Mouse (Mus musculus) monocyte, adult 2 months (primary cell): ENCODE results near the gene Gramd2.

Experiments used
- DNase-seq, 2 experiments: peaks; one replicate each; pipeline ENCODE4 v3.0.0; 2022; ENCODE audit warnings: low spot score in 2 of 2, low read depth in 1 of 2

Gene Gramd2

DNA sequence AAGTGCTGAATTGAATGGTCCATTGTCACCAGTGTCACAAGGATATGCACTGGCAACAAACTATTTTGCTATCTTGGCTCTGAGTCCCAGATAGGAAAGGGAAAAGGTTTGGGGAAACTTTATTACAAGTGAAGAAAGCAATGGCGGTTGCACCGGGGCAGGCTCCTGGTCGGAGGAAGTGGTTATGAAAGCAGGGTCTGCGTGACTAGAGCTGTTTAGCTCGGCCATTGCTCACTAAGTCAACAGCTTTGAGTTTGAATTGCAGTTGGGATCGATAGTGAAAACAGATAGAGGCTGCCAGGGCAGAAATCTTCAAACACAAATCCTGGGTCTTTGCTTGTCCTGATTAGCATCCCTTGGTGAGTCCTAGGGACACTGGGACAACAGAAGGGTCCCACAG is 12.0 kb upstream of the Gramd2 start:
- no peak for DNase-seq

DNA sequence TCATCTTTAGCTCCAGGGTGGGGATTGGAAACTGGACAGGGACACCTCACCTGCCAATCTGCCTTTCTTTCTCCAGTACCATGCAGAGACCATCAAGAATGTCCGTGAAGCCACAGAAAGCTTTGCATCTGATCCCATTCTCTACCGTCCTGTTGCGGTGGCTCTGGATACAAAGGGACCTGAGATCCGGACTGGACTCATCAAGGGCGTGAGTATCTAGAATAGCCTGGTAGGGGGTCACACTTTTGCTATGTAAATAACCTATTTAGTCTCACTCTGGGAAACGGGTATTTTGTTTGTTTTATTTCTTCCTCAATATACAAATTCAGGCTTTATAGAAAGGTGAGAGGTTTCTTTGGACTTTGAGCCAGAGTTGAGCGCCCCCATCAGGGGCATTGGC is 11.5 kb upstream of the Gramd2 start:
- DNase-seq = no peak

- no peak for DNase-seq
Observed at GRCm38 (mm10) chr9:59669172-59669571, 10.8 kb upstream of the Gramd2 start.

DNA sequence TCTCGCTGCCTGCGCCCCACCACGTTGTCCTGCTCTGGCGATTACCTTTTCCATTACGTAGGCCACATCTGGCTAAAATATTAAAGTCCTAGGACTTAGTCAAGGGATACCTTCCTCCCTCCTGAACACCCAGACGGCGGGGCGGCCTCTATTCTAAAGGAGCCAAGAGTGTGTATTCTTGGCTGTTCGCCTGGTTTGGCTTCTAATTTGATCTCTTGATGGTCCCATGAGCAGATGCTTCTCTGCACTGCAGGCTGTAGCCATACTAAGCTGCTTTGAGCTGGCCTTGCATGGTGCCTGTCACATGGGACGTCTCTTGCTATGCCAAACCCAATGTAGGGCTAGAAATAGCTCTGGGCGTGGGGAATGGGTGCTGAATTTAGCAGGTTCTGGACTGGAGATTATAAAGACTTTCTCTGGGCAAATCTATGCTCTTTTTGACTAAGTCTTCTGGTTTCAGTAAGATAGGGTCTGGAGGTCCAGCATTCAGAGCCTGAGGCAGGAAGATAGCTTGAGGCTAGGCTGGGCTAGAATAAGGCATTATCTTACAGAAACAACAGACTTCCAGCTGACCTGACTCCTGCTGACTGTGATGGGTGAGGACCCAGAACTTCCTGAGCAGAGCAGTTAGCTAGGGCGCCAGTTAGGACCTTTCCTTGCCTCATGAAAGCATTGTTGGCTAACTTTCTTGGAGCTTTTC is 7.6 kb upstream of the Gramd2 start:
- DNase-seq = no peak

GRCm38 (mm10) chr9:59673427-59673826 is 6.5 kb upstream of the Gramd2 start:
- DNase-seq = no peak

GRCm38 (mm10) chr9:59675598-59675997 is 4.3 kb upstream of the Gramd2 start:
- DNase-seq = no peak

- DNase-seq = no peak
Observed at GRCm38 (mm10) chr9:59678313-59678712, 1.6 kb upstream of the Gramd2 start.

DNA sequence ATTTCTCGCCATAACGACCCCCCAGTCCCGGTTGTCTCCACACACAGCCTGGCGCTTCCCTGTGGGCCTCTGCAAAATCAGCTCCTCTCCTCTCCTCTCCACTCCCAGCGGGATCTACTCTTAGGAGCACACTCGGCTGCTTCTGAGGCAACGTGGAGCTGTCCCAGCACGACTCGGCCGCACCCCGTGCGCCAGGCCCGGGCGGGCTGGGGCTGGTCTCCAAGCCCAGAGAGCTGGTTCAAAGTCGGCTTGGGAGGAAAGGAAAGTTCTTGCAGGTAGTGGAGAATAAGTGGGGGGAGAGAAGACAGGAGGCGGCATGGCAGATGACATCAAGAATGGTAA is 561 bp downstream of the Gramd2 start:
- no peak for DNase-seq

DNA sequence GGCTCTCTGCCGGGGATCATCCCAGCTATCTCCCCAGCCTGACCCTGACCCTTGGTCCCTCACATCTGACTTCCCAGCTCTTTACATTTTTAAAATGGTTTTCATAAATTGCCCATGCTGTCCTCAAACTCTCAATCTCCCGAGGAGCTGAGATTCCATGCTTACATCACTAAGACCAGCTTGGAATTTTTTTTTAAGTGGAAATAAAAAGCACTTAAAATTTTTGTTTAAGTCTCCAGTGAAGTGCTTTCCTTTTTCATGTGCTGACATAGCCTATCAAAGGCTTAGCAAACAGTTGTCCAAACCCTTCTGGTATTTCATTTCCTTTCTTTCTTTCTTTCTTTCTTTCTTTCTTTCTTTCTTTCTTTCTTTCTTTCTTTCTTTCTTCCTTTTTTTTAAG is 4.1 kb downstream of the Gramd2 start:
- DNase-seq = no peak

DNA sequence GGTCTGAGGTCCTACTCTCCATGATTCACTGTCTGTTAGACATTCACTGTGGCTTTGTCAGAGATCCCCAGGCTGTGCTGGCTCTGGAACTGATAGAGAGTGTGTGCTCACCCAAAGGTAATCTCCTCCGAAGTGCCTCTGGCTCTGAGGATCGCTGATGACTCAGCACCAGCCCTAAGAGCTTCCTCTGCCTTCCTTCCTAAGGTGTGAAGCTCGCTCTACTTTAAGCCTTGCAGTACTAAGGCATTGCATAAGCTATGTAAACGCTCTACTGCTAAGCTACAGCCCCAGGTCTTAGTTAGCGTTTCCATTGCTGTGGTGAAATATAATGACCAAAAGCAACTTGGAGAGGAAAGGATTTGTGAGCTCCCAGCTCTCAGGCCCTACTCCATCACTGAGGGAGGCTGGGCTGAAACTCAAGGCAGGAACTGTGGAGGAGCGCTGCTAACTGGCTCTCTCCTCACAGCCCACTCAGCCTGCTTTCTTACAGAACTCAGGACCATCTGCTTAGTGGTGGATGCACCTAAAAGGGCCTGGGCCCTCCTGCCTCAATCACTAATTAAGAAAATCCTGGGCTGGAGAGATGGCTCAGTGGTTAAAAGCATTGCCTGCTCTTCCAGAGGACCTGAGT is 7.6 kb downstream of the Gramd2 start:
- no peak for DNase-seq

DNA sequence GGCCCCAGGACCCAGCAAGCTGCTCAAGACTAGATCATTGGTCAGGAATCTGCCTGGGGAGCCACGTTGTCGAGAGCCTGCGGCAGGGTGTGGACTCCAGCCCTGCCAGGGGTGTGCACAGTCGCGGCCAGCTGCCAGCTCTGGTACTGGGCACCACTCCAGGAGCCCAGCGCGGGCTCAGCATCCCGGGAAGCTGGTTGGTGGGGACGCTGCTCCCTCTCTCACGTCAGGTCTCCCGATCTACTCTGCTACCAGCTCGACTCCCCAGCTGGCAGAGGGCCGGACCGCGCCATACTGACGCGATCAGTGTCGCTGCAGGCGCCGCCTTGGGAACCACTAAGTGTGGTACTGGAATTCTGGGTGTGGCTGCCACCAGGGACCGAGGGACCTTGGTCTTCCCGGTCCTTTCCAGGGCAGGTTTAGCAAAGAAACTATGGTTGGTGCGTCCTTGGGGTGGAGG is 11.7 kb downstream of the Gramd2 start:
- no peak for DNase-seq

DNA sequence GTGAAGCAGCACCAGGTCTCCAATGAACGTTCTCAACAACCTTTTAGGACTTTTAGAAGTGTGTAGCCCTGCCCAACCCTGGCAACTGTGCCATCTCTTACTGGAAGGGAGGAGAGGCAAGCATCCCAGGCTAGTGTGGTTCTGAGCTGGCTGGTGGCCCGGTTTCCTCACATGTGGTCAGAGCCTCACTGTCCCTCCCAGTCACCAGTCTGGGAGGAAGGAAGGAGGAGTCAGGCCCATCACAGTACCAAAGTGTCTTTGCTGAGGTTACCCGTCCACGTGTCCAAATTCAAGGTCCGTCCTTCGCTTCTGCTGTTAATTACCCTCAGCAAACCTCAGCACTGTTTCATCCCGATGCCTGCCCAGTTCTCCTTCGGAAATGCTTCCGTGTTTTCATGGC is 12.2 kb downstream of the Gramd2 start:
- no peak for DNase-seq

- DNase-seq = no peak
Observed at GRCm38 (mm10) chr9:59694571-59695450, 14.9 kb downstream of the Gramd2 start.

GRCm38 (mm10) chr9:59695451-59695813 is 15.5 kb downstream of the Gramd2 start:
- DNase-seq = no peak

- no peak for DNase-seq
Observed at GRCm38 (mm10) chr9:59696381-59696780, 16.4 kb downstream of the Gramd2 start.

GRCm38 (mm10) chr9:59701094-59701493 is 21.1 kb downstream of the Gramd2 start:
- no peak for DNase-seq

DNA sequence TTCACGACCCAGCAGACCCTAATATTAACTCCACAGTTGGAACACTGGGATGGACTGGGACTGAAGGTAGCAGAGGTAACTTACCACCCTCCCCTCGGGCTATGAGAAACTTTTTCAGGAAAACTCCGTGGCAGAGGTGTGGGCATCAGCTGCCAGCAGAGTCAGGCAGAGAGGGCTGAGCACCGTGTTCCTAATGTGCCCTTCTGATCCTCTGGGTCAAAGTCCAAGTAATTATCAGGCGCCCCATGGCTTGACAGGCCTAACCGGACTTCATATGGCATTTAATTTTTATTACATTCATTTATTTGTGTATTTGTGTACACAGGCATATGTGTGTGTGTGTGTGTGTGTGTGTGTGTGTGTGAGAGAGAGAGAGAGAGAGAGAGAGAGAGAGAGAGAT is 23.2 kb downstream of the Gramd2 start:
- no peak for DNase-seq

DNA sequence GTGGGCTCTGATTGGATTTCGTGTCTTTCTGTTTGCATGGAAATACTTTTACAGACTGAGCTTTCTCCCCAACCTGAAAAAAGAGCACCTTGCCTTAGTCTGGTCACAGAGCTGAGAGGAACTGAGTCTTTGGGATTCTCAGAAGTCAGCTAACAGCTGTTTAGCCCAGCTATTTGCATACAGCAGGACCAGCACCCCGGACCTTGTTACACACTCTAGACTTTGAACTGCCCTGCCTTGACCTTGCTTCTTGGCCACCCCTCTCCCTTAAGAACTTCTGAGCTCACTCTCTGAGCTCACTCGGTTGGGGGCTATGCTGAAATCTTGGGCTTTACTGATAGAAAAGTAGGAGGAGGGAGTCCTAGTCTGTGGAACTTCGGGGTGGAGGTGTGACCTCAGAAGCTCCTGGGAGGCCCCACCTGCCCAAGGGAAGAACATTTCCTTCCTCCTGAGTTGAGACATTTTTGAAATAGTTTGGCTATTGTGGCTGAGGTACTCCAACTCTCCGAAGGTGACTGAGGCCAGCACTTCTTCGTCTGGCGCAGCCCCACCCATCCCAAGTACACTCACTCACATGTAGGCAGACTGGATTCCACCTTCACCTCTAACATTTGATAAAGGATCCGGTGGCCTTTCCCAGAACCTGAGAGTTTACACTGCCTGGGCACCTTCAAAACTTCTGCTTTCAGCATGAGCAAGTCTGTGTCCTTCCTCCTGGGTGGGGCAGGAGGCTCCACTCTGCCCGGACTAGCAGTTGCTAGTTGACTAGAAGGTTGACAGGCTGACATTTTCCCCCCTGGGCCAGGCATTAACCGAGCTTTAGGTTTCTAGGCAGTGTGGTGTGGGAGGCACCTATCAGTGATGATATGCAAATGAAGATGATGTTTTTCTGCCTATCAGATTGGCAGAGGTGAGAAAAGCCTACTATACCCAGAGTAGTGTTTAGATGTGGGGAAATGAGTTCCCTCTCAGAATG is 27.2 kb downstream of the Gramd2 start:
- no peak for DNase-seq

DNA sequence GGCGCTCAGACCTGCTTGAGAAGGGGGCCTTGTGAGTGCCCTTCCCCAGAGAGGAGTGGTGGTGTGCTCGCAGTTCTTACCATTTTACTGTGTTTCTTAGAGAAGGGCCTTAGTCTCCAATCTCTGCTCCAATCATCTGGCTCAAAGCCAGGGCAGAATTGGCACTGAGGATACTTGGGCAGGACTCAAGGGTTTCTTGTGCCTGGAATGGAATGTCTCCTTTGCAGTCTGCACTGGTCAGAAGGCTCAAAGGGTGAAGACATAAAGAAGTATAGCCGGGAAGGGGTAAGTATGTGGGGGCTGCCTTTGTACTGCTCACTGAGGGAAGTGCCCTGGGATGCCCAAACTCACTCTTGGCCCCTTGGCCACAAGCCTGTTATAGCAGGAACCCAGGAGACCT is 29.3 kb downstream of the Gramd2 start:
- DNase-seq = no peak

GRCm38 (mm10) chr9:59716275-59716898 is 36.4 kb downstream of the Gramd2 start:
- DNase-seq = no peak

GRCm38 (mm10) chr9:59718237-59718636 is 38.3 kb downstream of the Gramd2 start:
- DNase-seq = no peak
